Comparison of ENCODE assay signal across 15 mouse cellular contexts in genomic region chr11:57911698-57912283, GRCm38 (mm10).
DNase-seq lines count a peak whose midpoint lies in the region; ATAC-seq and TF ChIP-seq lines count a peak whose summit lies in the region.
"Had no signal": no experiment of that assay in that cellular context is flagged by ENCODE, and none has a peak within 500 bp of the region (broad histone marks: within the 10 kb centered on the region; RNA-seq: fewer than 3 reads in every experiment).

No protein-coding gene starts in this region.

- H3K36me3 ChIP-seq in ES-Bruce4 (ENCODE audit: control insufficient read depth, insufficient read depth, low read length, poor library complexity, severe bottlenecking), result no peaks in the 10 kb centered on the region
- H3K36me3 ChIP-seq in hindbrain, postnatal 0 days (ENCODE audit: insufficient read depth, low read length), result no peaks in the 10 kb centered on the region
- no peaks in the 10 kb centered on the region for H3K36me3 ChIP-seq in kidney, embryonic 14.5 days (ENCODE audit: control insufficient read depth, insufficient read depth, low read length)
- H3K36me3 ChIP-seq: embryonic facial prominence, embryonic 12.5 days had no signal

- H3K9ac ChIP-seq in ES-Bruce4 (ENCODE audit: low read depth, poor library complexity, severe bottlenecking), result no peak overlapping the region
- no peak overlapping the region for H3K9ac ChIP-seq in hindbrain, postnatal 0 days (replicated peaks; ENCODE audit: low read length)
- H3K9ac ChIP-seq in kidney, embryonic 14.5 days (ENCODE audit: low read depth, low read length), result no peak overlapping the region
- H3K9ac ChIP-seq: embryonic facial prominence, embryonic 12.5 days had no signal

- peak; percentile 60; the same call in 1 of the 2 replicates for TF ChIP-seq EP300 in ES-Bruce4 (IDR thresholded peaks at IDR 0.05; ENCODE audit: insufficient read depth, low read depth, low read length)

- 53% methylated on average over 10 of the region's 10 CpGs for WGBS in hindbrain, postnatal 0 days
- 31% methylated on average over 10 of the region's 10 CpGs for WGBS in kidney, embryonic 14.5 days

- DNase-seq in adrenal gland, adult 2 months, result peak; percentile 79
- no peak for DNase-seq in adrenal gland, adult 18-20 months (ENCODE audit: low spot score in 2 of 2)
- DNase-seq in adrenal gland, postnatal 36 days, result peak; percentile 65 to 75
- no peak for DNase-seq in hindbrain, postnatal 0 days (ENCODE audit: low spot score)
- no peak for DNase-seq in kidney, postnatal 4 days
- DNase-seq: cerebellum, adult 2 months; heart, adult 11 months; kidney, adult 11 months; layer of hippocampus, postnatal 36 days; midbrain, embryonic 14.5 days had no signal

- H3K4me3 ChIP-seq in ES-Bruce4 (ENCODE audit: low read depth, low read length), result no peak overlapping the region
- no peak overlapping the region for H3K4me3 ChIP-seq in hindbrain, postnatal 0 days (ENCODE audit: low read length)
- H3K4me3 ChIP-seq in kidney, embryonic 14.5 days (ENCODE audit: low read length), result no peak overlapping the region
- H3K4me3 ChIP-seq: embryonic facial prominence, embryonic 12.5 days had no signal

- no peak for TF ChIP-seq CTCF in ES-Bruce4 (IDR thresholded peaks at IDR 0.05; ENCODE audit: low read depth, low read length)
- TF ChIP-seq CTCF in hindbrain, postnatal 0 days (IDR thresholded peaks at IDR 0.05; ENCODE audit: low read depth), result no peak

- H3K9me3 ChIP-seq in ES-Bruce4 (replicated peaks; ENCODE audit: control insufficient read depth, insufficient read depth, low read length, poor library complexity, severe bottlenecking), result no peaks in the 10 kb centered on the region
- H3K9me3 ChIP-seq in hindbrain, postnatal 0 days (ENCODE audit: low read length), result no peaks in the 10 kb centered on the region
- no peaks in the 10 kb centered on the region for H3K9me3 ChIP-seq in kidney, embryonic 14.5 days (ENCODE audit: control insufficient read depth, low read length)
- H3K9me3 ChIP-seq: embryonic facial prominence, embryonic 12.5 days had no signal

- H3K4me1 ChIP-seq in ES-Bruce4 (ENCODE audit: control insufficient read depth, insufficient read depth, low read length), result peaks cover 6% of the 10 kb centered on the region
- no peaks in the 10 kb centered on the region for H3K4me1 ChIP-seq in hindbrain, postnatal 0 days (ENCODE audit: insufficient read depth, low read length)
- no peaks in the 10 kb centered on the region; the same call in 1 of the 2 replicates for H3K4me1 ChIP-seq in kidney, embryonic 14.5 days (ENCODE audit: control insufficient read depth, insufficient read depth, low read length)

- no peaks in the 10 kb centered on the region for H3K27me3 ChIP-seq in ES-Bruce4 (ENCODE audit: control insufficient read depth, insufficient read depth, low read length, poor library complexity, severe bottlenecking)
- no peaks in the 10 kb centered on the region for H3K27me3 ChIP-seq in hindbrain, postnatal 0 days (ENCODE audit: insufficient read depth, low read length)
- no peaks in the 10 kb centered on the region for H3K27me3 ChIP-seq in kidney, embryonic 14.5 days (ENCODE audit: control insufficient read depth, insufficient read depth, low read length)
- H3K27me3 ChIP-seq: embryonic facial prominence, embryonic 12.5 days had no signal

- no peak overlapping the region for H3K27ac ChIP-seq in ES-Bruce4 (ENCODE audit: insufficient read depth, low read length)
- no peak overlapping the region for H3K27ac ChIP-seq in hindbrain, postnatal 0 days
- no peak overlapping the region for H3K27ac ChIP-seq in kidney, embryonic 14.5 days (ENCODE audit: low read depth, low read length)
- H3K27ac ChIP-seq: embryonic facial prominence, embryonic 12.5 days had no signal

- 0 out of 2 replicates have a peak, but pooled peaks have one; percentile 47 for ATAC-seq in monocyte, adult 5-6 weeks (replicated peaks; ENCODE audit: insufficient number of reproducible peaks, low FRiP score, low TSS enrichment, poor library complexity, severe bottlenecking)
- no peak for ATAC-seq in hindbrain, postnatal 0 days
- ATAC-seq in kidney, embryonic 14.5 days (ENCODE audit: low FRiP score, low TSS enrichment), result no peak
- ATAC-seq: forebrain, embryonic 16.5 days had no signal

- no peak for TF ChIP-seq POLR2A in ES-Bruce4 (IDR thresholded peaks at IDR 0.05; ENCODE audit: insufficient read depth, low read length)

- H3K4me2 ChIP-seq in hindbrain, postnatal 0 days (ENCODE audit: low read depth, low read length), result no peak overlapping the region
- H3K4me2 ChIP-seq in kidney, embryonic 14.5 days (replicated peaks; ENCODE audit: low read depth, low read length), result no peak overlapping the region
- H3K4me2 ChIP-seq: embryonic facial prominence, embryonic 12.5 days had no signal

Comparison
In these comparisons a context has a peak if more than half of its experiments do, and no peak if none do; other contexts are left out.
1. DNase-seq: peak in adrenal gland, adult 2 months (single experiment) and adrenal gland, postnatal 36 days (2 of 2); none in adrenal gland, adult 18-20 months (0 of 2), hindbrain, postnatal 0 days (single experiment) and kidney, postnatal 4 days (0 of 2).